ENCODE assay signal across 9 mouse cellular contexts in genomic region chr5:64864699-64865108, GRCm38 (mm10).
DNase-seq lines count a peak whose midpoint lies in the region; ATAC-seq and TF ChIP-seq lines count a peak whose summit lies in the region.
"Had no signal": no experiment of that assay in that cellular context is flagged by ENCODE, and none has a peak within 500 bp of the region (broad histone marks: within the 10 kb centered on the region; RNA-seq: fewer than 3 reads in every experiment).

No protein-coding gene starts in this region.

- H3K9me3 ChIP-seq in G1E (replicated peaks), result no peaks in the 10 kb centered on the region
- no peaks in the 10 kb centered on the region for H3K9me3 ChIP-seq in heart, embryonic 14.5 days (ENCODE audit: control insufficient read depth, low read length)
- no peaks in the 10 kb centered on the region for H3K9me3 ChIP-seq in limb, embryonic 15.5 days

- H3K4me2 ChIP-seq in heart, embryonic 14.5 days (ENCODE audit: low read length), result no peak overlapping the region
- no peak overlapping the region for H3K4me2 ChIP-seq in limb, embryonic 15.5 days

- TF ChIP-seq CTCF in G1E (IDR thresholded peaks at IDR 0.05; ENCODE audit: low read depth, low read length), result no peak

- peak; percentile 49 for DNase-seq in adrenal gland, postnatal 14 days
- no peak for DNase-seq in adrenal gland, postnatal 25 days
- peak; percentile 50 for DNase-seq in G1E (ENCODE audit: low spot score)
- peak; percentile 82 to 84 for DNase-seq in natural killer cell, adult 2 months (ENCODE audit: low spot score in 2 of 2)
- DNase-seq in layer of hippocampus, adult 9-11 months, result no peak
- DNase-seq in frontal cortex, postnatal 25 days (ENCODE audit: low spot score in 2 of 2), result no peak

- no peak overlapping the region; the same call in 1 of the 2 replicates for H3K4me3 ChIP-seq in G1E (ENCODE audit: low read depth, low read length)
- H3K4me3 ChIP-seq in heart, embryonic 14.5 days (ENCODE audit: control insufficient read depth in 1 of 2, insufficient read depth in 1 of 2, low read depth in 1 of 2, low read length in 2 of 2), result no peak overlapping the region
- H3K4me3 ChIP-seq in limb, embryonic 15.5 days, result no peak overlapping the region

- peaks cover 24% of the 10 kb centered on the region for H3K4me1 ChIP-seq in G1E (ENCODE audit: insufficient read depth, low read depth, low read length)
- peaks cover 28 to 32% of the 10 kb centered on the region in 2 experiments for H3K4me1 ChIP-seq in heart, embryonic 14.5 days (ENCODE audit: control insufficient read depth in 2 of 2, insufficient read depth in 2 of 2, low read length in 2 of 2)
- peaks cover 34% of the 10 kb centered on the region for H3K4me1 ChIP-seq in limb, embryonic 15.5 days

- WGBS in heart, embryonic 14.5 days, result 45% methylated on average over 4 of the region's 4 CpGs
- 29% methylated on average over 4 of the region's 4 CpGs for WGBS in limb, embryonic 15.5 days

- H3K9ac ChIP-seq in heart, embryonic 14.5 days (ENCODE audit: low read length), result no peak overlapping the region
- H3K9ac ChIP-seq in limb, embryonic 15.5 days, result no peak overlapping the region

- H3K27me3 ChIP-seq in G1E (ENCODE audit: insufficient read depth, low read length), result peaks cover 10% of the 10 kb centered on the region; the same call in 1 of the 2 replicates
- no peaks in the 10 kb centered on the region for H3K27me3 ChIP-seq in heart, embryonic 14.5 days (ENCODE audit: control insufficient read depth, insufficient read depth, low read length)
- H3K27me3 ChIP-seq in limb, embryonic 15.5 days, result no peaks in the 10 kb centered on the region
- H3K27me3 ChIP-seq: CH12.LX had no signal

- peak overlapping the region in 1 of 2 experiments; percentile 26; a peak in 1 of 4 replicates for H3K27ac ChIP-seq in heart, embryonic 14.5 days (replicated peaks in 1 of 2; ENCODE audit: control insufficient read depth in 1 of 2, insufficient read depth in 1 of 2, low read depth in 2 of 2, low read length in 2 of 2)
- H3K27ac ChIP-seq in limb, embryonic 15.5 days, result peak overlapping the region; percentile 35; the same call in 1 of the 2 replicates

- ATAC-seq in G1E (ENCODE audit: extremely low read depth, insufficient number of reproducible peaks, low FRiP score, poor library complexity, severe bottlenecking), result peak; percentile 66
- 0 out of 2 replicates have a peak, but pooled peaks have one; percentile 4 for ATAC-seq in heart, embryonic 14.5 days (ENCODE audit: insufficient number of reproducible peaks, insufficient read depth, low FRiP score, low read depth)
- ATAC-seq in limb, embryonic 15.5 days (ENCODE audit: insufficient number of reproducible peaks, low FRiP score, low TSS enrichment, low read depth), result peak; percentile 41; the same call in 1 of the 2 replicates

- H3K36me3 ChIP-seq in G1E (replicated peaks), result no peaks in the 10 kb centered on the region
- no peaks in the 10 kb centered on the region for H3K36me3 ChIP-seq in heart, embryonic 14.5 days (ENCODE audit: control insufficient read depth, insufficient read depth, low read length)
- no peaks in the 10 kb centered on the region for H3K36me3 ChIP-seq in limb, embryonic 15.5 days

Comparison
In these comparisons a context has a peak if more than half of its experiments do, and no peak if none do; other contexts are left out.
1. DNase-seq: peak in adrenal gland, postnatal 14 days (single experiment), G1E (single experiment) and natural killer cell, adult 2 months (2 of 2); none in adrenal gland, postnatal 25 days (single experiment), layer of hippocampus, adult 9-11 months (single experiment) and frontal cortex, postnatal 25 days (0 of 2).
2. ATAC-seq: peak in every context shown above with its lines; median percentile 66 in G1E; 41 in limb, embryonic 15.5 days; 4 in heart, embryonic 14.5 days.